Mouse (Mus musculus): ENCODE results near the gene Nup85. TPM values are rescaled to one million over a fixed set of nuclear protein-coding genes. Genes with fewer than 3 reads are reported as not detected.
A peak's percentile ranks its signal among the peaks of the same experiment; 100 is the strongest.
"Not testable (repeated sequence)": the region's sequence is repeated elsewhere in the genome, so short reads cannot be mapped to it uniquely, and the experiment has no call there.

The Nup85 gene
- 101 and 120 TPM in 2 replicates for polyA plus RNA-seq (2015; fragmentation: Nextera tagmentation; extraction: Ambion mirVana)

GRCm38 (mm10) chr11:115564064-115564809, at the start of gene Nup85:
Gene Nup85, plus strand, starts transcription at chr11:115564434.
- peak within 1 kb of the TSS; percentile 72 for H3K27ac ChIP-seq (replicated peaks)
- WGBS, result under 1% methylated on average over 42 of the region's 42 CpGs

DNA sequence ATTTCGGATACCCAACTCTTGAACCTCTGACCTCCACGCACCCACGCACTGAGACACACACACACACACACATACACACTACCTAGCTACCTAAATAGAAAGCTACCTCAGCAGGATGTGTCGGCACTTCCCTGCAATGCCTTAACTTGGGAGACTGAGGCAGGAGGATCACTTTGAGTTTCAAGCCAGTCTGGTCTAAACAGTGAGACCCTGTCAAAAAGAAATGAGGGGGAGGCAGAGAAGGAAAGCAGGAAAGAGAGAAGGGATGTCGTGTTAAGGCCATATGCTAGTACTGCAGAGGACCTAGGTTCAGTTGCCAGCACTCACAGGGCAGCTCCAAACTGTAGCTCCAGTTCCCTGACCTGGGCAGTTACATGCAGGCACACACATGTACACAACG, 49.2 kb upstream of the Nup85 start:
- no peak for ATAC-seq (ENCODE audit: low FRiP score)
- no peak overlapping the region for H3K9ac ChIP-seq (replicated peaks)
- no peaks in the 10 kb centered on the region for H3K9me3 ChIP-seq (replicated peaks)
- WGBS, result 79% methylated on average over 6 of the region's 6 CpGs
- H3K36me3 ChIP-seq, result no peaks in the 10 kb centered on the region
- H3K27me3 ChIP-seq (replicated peaks), result no peaks in the 10 kb centered on the region
- no peak overlapping the region for H3K27ac ChIP-seq (replicated peaks)
- H3K4me3 ChIP-seq (replicated peaks), result no peak overlapping the region
- H3K4me1 ChIP-seq, result peaks cover 26% of the 10 kb centered on the region
- no peak overlapping the region for H3K4me2 ChIP-seq

More at GRCm38 (mm10) chr11:115564064-115564809, at the start of gene Nup85:
- peak within 1 kb of the TSS; percentile 80 for H3K4me2 ChIP-seq
- peak within 1 kb of the TSS; percentile 62 for H3K9ac ChIP-seq (replicated peaks)
- peaks cover 29% of the 10 kb centered on the region for H3K36me3 ChIP-seq
- H3K4me3 ChIP-seq (replicated peaks), result peak within 1 kb of the TSS; percentile 67
- ATAC-seq (ENCODE audit: low FRiP score), result peak; percentile 91
- H3K4me1 ChIP-seq, result peaks cover 15% of the 10 kb centered on the region
- H3K9me3 ChIP-seq (replicated peaks), result no peaks in the 10 kb centered on the region
- H3K27me3 ChIP-seq (replicated peaks), result no peaks in the 10 kb centered on the region

- 82% methylated on average over 5 of the region's 5 CpGs for WGBS
- Histone ChIP-seq H3K27me3 (replicated peaks) (no peaks in the 10 kb centered on the region), H3K4me3 (replicated peaks) (no peak overlapping the region), H3K27ac (replicated peaks) (no peak overlapping the region), H3K36me3 (peaks cover under 1% of the 10 kb centered on the region; the same call in 1 of the 2 replicates), H3K4me2 (no peak overlapping the region), H3K9ac (replicated peaks) (no peak overlapping the region), H3K9me3 (replicated peaks) (no peaks in the 10 kb centered on the region), H3K4me1 (peaks cover 6% of the 10 kb centered on the region)
- no peak for ATAC-seq (ENCODE audit: low FRiP score)
Measured at GRCm38 (mm10) chr11:115516942-115517341, 47.3 kb upstream of the Nup85 start.

DNA sequence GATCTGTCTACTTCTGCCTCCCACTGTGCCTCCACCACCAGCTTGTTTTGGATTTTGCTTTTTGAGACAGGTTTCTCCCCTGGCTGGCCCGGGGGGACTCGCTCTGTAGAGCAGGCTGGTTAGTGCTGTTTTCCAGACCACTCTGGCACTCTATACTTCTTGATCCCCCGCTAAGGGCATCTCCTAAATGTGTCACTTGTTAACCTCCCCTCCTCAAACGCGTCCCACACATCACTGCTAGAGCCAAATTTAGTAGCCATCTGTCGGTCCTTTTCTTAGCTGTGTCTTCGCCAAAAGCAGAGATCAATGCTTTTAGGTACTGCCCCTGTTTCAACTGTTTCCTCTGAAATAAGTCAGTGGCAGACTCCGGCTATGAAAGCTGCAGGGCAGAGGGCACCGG, 45.5 kb upstream of the Nup85 start:
- Histone ChIP-seq H3K9ac (replicated peaks) (no peak overlapping the region), H3K9me3 (replicated peaks) (no peaks in the 10 kb centered on the region), H3K4me2 (no peak overlapping the region), H3K27me3 (replicated peaks) (no peaks in the 10 kb centered on the region), H3K36me3 (peaks cover 10% of the 10 kb centered on the region), H3K4me3 (replicated peaks) (no peak overlapping the region), H3K27ac (replicated peaks) (no peak overlapping the region), H3K4me1 (no peaks in the 10 kb centered on the region)
- ATAC-seq (ENCODE audit: low FRiP score), result no peak
- 72% methylated on average over 9 of the region's 9 CpGs for WGBS

GRCm38 (mm10) chr11:115519581-115519980, 44.7 kb upstream of the Nup85 start:
- no peak overlapping the region for H3K4me3 ChIP-seq (replicated peaks)
- no peak overlapping the region for H3K9ac ChIP-seq (replicated peaks)
- no peak overlapping the region for H3K27ac ChIP-seq (replicated peaks)
- H3K36me3 ChIP-seq, result peaks cover 17% of the 10 kb centered on the region
- H3K4me1 ChIP-seq, result no peaks in the 10 kb centered on the region
- WGBS, result 95% methylated on average over 3 of the region's 3 CpGs
- no peak overlapping the region for H3K4me2 ChIP-seq
- H3K9me3 ChIP-seq (replicated peaks), result no peaks in the 10 kb centered on the region
- no peaks in the 10 kb centered on the region for H3K27me3 ChIP-seq (replicated peaks)
- ATAC-seq (ENCODE audit: low FRiP score), result no peak

DNA sequence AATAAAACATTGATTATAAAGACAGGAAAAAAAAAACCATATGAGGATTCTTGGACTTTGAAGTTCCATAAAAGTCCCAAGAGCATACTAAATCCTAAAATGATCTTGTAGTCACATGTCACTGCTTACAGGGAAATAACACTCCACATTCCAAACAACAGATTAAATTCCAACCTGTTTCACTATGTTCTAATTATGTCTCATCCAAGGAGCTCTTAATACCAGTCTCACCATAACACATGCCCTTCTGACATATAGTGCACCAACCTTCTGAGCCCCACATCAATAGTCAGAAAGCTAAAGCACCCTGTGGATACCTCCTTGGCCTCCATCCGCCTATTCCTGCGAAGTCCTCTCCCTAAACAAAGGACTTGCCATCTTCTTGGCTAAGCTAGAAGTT, 44.0 kb upstream of the Nup85 start:
- Histone ChIP-seq H3K27me3 (replicated peaks) (no peaks in the 10 kb centered on the region), H3K36me3 (peaks cover 21% of the 10 kb centered on the region), H3K4me3 (replicated peaks) (no peak overlapping the region), H3K4me2 (no peak overlapping the region), H3K9me3 (replicated peaks) (no peaks in the 10 kb centered on the region), H3K9ac (replicated peaks) (no peak overlapping the region), H3K27ac (replicated peaks) (no peak overlapping the region), H3K4me1 (no peaks in the 10 kb centered on the region)
- ATAC-seq (ENCODE audit: low FRiP score), result no peak
- WGBS, result 77% methylated on average over 2 of the region's 2 CpGs

DNA sequence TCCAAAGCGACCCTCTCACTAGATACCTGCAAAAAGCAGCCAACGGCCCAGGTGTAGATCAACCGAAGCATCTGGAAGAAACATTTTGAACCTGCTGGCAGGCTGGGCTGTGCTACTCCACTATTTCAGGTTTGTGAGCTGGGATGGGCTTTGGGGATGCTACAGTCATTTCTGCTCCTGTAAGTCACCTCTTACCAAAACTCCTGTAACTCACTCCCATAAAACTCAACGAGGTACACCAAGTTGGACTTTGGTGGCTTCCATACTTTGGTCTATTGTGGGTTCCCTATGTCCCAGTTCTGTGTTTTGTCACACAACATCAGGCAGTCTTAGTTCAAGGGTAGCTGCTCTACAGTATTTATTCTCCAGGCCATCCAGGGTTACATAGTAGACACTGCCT, 43.2 kb upstream of the Nup85 start:
- 87% methylated on average over 4 of the region's 4 CpGs for WGBS
- ATAC-seq (ENCODE audit: low FRiP score), result no peak
- H3K9ac ChIP-seq (replicated peaks), result no peak overlapping the region

DNA sequence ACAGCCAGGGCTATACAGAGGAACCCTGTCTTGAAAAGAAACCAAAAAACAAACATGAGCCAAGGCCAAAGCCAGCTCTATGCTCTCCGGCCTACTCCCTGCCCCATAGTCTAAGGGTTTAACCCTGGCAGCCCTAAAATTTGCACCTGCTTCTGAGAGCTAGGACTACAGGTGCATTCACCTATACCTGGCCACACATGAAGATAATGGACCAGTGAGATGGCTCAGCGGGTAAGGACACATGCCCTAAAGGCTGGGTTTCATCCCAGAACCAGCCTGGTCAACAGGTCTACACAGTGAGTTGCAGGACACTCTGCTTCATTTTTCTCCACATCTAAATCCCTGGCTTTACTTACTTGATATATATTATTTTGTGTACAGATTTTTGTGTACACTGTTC, 42.0 kb upstream of the Nup85 start:
- H3K4me1 ChIP-seq, result no peaks in the 10 kb centered on the region
- no peaks in the 10 kb centered on the region for H3K9me3 ChIP-seq (replicated peaks)
- no peaks in the 10 kb centered on the region for H3K27me3 ChIP-seq (replicated peaks)
- no peak overlapping the region for H3K4me3 ChIP-seq (replicated peaks)
- H3K36me3 ChIP-seq, result peaks cover 41% of the 10 kb centered on the region
- H3K27ac ChIP-seq (replicated peaks), result no peak overlapping the region
- 87% methylated on average over 2 of the region's 2 CpGs for WGBS
- no peak for ATAC-seq (ENCODE audit: low FRiP score)
- no peak overlapping the region for H3K4me2 ChIP-seq
- no peak overlapping the region for H3K9ac ChIP-seq (replicated peaks)

More for the DNA sequence above, 43.2 kb upstream of the Nup85 start:
- Histone ChIP-seq H3K4me3 (replicated peaks) (no peak overlapping the region), H3K9me3 (replicated peaks) (no peaks in the 10 kb centered on the region), H3K27me3 (replicated peaks) (no peaks in the 10 kb centered on the region), H3K36me3 (peaks cover 29% of the 10 kb centered on the region), H3K4me1 (no peaks in the 10 kb centered on the region), H3K27ac (replicated peaks) (no peak overlapping the region), H3K4me2 (no peak overlapping the region)

DNA sequence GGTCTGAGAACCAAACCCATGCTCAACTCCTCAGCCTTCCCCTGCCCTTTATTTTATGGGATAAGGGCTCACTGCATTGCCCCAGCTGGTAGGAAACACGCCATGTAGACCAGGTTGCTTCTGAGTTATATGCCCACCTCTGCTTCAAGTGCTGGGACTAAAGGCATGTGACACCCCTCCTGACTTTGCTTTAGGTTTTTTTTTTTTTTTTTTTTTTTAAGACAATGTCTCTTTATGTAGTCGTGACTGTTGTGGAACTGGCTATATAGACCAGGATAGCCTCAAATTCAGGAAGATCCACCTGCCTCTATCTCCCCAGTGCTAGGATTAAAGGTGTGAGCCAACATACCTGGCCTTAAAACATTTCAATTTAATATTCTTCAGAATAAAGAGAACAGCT, 41.5 kb upstream of the Nup85 start:
- Histone ChIP-seq H3K9ac (replicated peaks) (no peak overlapping the region), H3K9me3 (replicated peaks) (no peaks in the 10 kb centered on the region), H3K27ac (replicated peaks) (no peak overlapping the region), H3K27me3 (replicated peaks) (no peaks in the 10 kb centered on the region), H3K4me2 (no peak overlapping the region), H3K4me3 (replicated peaks) (no peak overlapping the region), H3K4me1 (no peaks in the 10 kb centered on the region), H3K36me3 (peaks cover 44% of the 10 kb centered on the region)
- WGBS, result 77% methylated on average over 2 of the region's 2 CpGs
- no peak for ATAC-seq (ENCODE audit: low FRiP score)

DNA sequence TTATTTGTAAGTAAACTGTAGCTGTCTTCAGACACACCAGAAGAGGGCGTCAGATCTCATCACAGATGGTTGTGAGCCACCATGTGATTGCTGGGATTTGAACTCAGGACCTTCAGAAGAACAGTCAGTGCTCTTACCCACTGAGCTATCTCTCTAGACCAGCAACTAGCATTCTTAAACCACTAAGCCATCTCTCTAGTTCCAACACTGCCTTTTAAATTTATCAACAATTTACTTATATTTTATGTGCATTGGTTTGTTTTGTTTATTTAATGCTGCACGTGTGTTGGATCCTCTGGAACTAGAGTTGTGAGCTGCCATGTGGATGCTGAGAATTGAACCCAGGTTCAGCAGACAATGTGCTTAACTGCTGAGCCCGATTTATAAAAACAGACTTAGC, 37.8 kb upstream of the Nup85 start:
- H3K27ac ChIP-seq (replicated peaks); H3K9me3 ChIP-seq (replicated peaks); H3K27me3 ChIP-seq (replicated peaks); H3K9ac ChIP-seq (replicated peaks); H3K4me2 ChIP-seq; ATAC-seq (ENCODE audit: low FRiP score); H3K4me3 ChIP-seq (replicated peaks); H3K4me1 ChIP-seq: not testable (repeated sequence)
- H3K36me3 ChIP-seq, result peaks cover 65% of the 10 kb centered on the region
- WGBS, result 86% methylated on average over 3 of the region's 3 CpGs

GRCm38 (mm10) chr11:115534759-115535371, 29.4 kb upstream of the Nup85 start:
- peak overlapping the region; percentile 77 for H3K4me2 ChIP-seq
- peak overlapping the region; percentile 90 for H3K9ac ChIP-seq (replicated peaks)
- no peak for ATAC-seq (ENCODE audit: low FRiP score)
- 8% methylated on average over 11 of the region's 11 CpGs for WGBS
- H3K4me1 ChIP-seq, result peaks cover 42% of the 10 kb centered on the region
- H3K27me3 ChIP-seq (replicated peaks), result no peaks in the 10 kb centered on the region
- H3K9me3 ChIP-seq (replicated peaks), result no peaks in the 10 kb centered on the region
- H3K4me3 ChIP-seq (replicated peaks), result peak overlapping the region; percentile 89
- peaks cover 32% of the 10 kb centered on the region for H3K36me3 ChIP-seq
- H3K27ac ChIP-seq (replicated peaks), result peak overlapping the region; percentile 99

- Histone ChIP-seq H3K4me1 (peaks cover 42% of the 10 kb centered on the region), H3K27ac (replicated peaks) (peak overlapping the region; percentile 99), H3K27me3 (replicated peaks) (no peaks in the 10 kb centered on the region), H3K4me3 (replicated peaks) (peak overlapping the region; percentile 89), H3K9me3 (replicated peaks) (no peaks in the 10 kb centered on the region), H3K36me3 (peaks cover 26% of the 10 kb centered on the region), H3K9ac (replicated peaks) (peak overlapping the region; percentile 90), H3K4me2 (peak overlapping the region; percentile 77)
- ATAC-seq (ENCODE audit: low FRiP score), result peak; percentile 81
- WGBS, result 0% methylated on average over 32 of the region's 84 CpGs
Measured at GRCm38 (mm10) chr11:115535401-115536037, 28.7 kb upstream of the Nup85 start.

Data from neural tube, embryonic 15.5 days (tissue).